Mouse (Mus musculus) cerebellum, adult 9-11 months (tissue): ENCODE measurements at regions not wholly inside any gene's neighbourhood (a gene's known extent, or its start where the extent isn't known, plus 50 kb on each side); places are given as distances from the start of the nearest gene placed in this dataset.

Experiments
- DNase-seq: peaks from one replicate; pipeline ENCODE4 v3.0.0; 2022

DNA sequence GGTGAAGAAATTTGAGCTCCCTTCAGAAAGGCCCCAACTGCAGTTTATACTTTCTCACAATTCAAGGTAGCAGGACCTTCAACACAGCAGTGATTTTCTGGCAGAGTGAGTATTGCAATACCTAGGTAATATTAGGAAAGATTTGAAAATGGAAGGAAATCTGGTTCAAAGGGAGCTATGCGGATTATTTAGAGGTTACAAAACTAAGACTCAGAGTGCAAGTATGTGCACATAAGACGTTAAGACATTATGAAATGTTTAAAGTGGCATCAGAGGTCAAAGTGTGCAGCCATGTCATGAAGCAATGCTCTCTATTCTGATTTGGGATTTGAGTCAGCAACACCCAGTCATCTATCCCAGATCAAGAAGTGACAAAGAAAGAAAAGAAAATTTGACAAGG lies 164.6 kb downstream of the Ptn start:
- no peak for DNase-seq

- no peak for DNase-seq
These were observed 165.1 kb downstream of the Ptn start for GRCm38 (mm10) chr6:36644880-36645279.

- DNase-seq = peak; percentile 4
These were observed 173.0 kb downstream of the Ptn start for GRCm38 (mm10) chr6:36637031-36637430.

- DNase-seq = peak; percentile 13
These were observed 182.4 kb downstream of the Ptn start for GRCm38 (mm10) chr6:36627648-36628047.

- no peak for DNase-seq
These were observed 201.6 kb downstream of the Ptn start for GRCm38 (mm10) chr6:36608281-36608970.

- DNase-seq = no peak
These were observed 204.3 kb downstream of the Ptn start for GRCm38 (mm10) chr6:36605578-36606205.

- DNase-seq = no peak
These were observed 205.2 kb downstream of the Ptn start for GRCm38 (mm10) chr6:36604802-36605201.

GRCm38 (mm10) chr6:36596574-36596973 lies 208.7 kb downstream of the Chrm2 start:
- DNase-seq = no peak

DNA sequence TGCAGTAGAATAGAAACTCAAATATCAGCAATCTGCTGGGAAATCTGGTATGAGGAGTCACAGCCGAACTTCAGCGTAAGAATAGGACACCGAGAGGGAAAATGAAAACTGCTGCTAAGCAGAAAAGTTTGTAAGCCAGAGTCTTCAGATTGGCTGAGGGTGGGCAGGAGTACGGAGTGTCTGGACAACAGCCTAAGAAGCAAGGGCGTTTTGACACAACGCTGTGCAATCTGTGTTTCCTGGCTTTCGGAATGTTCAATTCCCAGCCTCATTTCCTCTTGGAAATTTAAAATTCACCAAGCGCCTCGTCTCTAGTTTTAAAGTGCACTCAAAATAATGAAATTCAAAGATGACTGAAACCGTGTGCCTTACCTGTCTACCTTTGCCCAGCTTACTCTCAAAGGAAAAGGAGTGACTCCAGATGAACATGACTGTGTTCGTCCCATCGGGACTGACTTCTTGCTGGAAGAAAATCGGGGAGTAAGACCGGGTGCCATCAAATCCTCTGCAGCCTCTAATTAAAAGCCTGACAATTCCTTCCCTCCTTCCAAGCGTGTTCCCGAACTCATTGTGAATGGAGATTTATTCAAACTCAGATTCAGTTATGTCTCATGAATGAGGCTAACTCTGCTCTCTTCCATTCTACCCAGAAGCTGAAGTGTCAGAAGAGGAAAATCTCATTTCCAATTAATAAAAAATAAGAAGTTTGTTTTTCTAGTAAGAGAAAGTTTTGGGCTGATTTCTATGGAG lies 203.2 kb downstream of the Chrm2 start:
- no peak for DNase-seq

DNA sequence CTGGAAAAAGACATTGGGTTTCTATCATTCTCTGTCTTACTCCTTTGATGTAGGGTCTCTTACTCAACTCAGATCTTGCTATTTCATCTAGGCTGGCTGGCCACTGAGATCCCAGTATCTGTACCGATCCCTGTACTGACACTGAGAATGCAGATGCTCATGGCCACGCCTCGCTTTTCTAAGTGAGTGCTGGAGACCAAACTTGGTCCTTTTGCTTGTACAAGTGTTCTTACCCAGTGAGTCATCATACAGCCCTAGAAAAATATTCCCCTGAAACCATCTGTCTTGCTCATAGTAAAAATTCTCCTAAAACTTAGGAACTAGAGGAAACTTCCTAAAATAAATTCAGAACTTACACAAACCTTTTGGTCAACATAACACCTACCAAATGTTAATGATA lies 193.2 kb downstream of the Chrm2 start:
- no peak for DNase-seq
